Mouse (Mus musculus) ovary, postnatal 10 days (tissue): ENCODE data around the gene Tubg1.
"Not testable (repeated sequence)": the region's sequence is repeated elsewhere in the genome, so short reads cannot be mapped to it uniquely, and the experiment has no call there.

Source experiments
- DNase-seq: peaks from one replicate; pipeline ENCODE4 v3.0.0; 2022; ENCODE audit warnings: low spot score

The Tubg1 gene

DNA sequence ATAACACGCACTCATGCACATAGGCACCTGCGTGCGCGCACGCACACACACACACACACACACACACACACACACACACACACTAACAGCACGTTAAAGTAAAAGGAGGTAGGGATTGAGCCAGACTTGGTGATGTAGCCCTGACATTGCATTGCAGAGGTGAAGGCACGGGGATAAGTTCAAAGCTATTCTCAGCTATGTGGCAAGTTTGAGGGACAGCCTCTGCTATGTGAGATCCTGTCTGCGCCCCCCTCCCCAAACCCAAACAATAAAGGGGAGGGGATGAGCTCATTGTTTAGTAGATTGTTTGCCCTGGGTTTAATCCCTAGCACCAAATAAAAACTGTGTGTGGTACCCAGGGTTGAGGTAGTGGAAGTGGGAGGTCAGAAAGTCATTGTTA, 21.4 kb downstream of the Tubg1 start:
- no peak for DNase-seq

DNA sequence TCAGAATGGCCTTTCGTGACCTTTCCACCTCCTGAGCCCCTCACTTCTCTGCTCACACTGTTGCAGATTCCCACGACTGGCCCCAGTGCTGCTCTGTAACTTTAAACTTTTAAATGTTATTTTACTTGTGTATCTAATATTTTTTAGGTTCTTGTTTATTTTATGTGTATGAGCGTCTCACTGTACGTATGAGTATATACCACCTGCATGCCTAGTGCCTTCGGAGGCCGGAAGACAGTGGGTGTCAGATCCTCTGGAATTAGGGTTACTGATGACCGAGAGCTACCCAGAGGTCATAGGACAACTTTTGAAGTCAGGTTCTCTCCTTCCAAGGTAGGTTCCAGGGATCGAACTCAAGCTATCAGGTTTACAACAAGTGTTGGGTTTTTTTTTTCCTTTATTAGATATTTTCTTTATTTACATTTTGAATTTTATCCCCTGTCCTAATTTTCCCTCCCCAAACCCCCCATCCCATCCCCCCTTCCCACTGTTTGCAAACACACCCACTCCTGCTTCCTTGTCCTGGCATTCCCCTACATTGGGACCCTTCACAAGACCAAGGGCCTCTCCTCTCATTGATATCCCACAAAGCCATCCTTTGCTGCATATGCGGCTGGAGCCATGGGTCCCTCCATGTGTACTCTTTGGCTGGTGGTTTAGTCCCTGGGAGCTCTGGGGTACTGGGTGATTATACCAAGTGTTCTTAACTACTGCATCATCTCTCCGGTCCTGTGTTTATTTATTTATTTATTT, 22.7 kb downstream of the Tubg1 start:
- no peak for DNase-seq

DNA sequence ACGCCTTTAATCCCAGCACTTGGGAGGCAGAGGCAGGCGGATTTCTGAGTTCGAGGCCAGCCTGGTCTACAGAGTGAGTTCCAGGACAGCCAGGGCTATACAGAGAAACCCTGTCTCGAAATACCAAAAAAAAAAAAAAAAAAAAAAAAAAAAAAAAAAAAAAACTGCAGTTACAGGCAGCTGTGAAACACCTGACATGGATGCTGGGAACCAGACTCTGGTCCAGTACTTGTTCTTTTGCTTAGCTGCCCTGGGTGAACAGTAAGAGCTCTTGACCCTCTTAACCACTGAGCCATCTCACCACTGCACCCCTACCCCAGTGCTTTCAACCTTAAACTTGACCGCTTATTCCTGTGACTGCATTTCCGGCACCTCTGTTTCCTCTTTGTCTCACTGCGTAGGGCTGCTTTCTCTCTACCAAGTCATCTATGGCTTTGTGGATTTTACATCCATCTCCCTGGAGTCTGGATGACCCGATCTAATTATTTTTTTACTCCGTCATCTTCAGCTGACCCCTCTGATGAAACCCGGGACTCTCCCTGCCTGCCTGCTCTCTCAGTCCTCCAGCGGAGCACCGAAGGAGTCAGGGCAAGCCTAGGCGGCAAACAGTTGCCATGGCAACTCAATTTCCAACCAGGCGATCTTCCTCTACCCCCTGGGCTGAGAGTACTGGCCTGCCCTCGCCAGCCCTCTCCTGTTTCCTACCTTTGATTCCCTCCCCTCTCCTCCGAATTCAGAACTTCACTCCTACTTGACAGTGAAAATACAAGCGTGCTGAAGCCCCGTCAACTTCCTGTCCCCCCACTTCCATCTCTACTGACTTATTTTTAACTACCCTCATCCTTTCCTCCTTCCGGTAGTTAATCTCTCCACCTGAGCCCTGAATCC, 23.8 kb downstream of the Tubg1 start:
- no peak for DNase-seq

DNA sequence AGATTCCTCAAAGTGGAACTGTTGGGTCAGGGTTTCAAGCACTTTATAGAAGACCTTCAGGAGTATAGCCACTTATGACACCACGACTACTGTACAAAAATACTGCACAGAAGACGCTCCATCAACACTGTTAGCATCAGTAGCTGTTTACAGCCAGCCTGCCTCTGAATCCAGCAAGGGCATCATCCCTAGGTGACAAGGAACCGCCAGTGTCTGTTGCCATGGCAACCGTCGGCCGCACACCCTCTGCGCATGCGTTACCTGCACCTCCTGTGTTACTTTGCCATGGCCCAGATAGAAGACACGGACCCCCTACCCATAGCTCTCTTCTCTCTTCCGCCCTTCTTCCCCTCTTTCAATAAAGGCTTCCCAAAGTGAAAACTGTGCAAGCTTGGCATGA, 26.6 kb downstream of the Tubg1 start:
- no peak for DNase-seq

DNA sequence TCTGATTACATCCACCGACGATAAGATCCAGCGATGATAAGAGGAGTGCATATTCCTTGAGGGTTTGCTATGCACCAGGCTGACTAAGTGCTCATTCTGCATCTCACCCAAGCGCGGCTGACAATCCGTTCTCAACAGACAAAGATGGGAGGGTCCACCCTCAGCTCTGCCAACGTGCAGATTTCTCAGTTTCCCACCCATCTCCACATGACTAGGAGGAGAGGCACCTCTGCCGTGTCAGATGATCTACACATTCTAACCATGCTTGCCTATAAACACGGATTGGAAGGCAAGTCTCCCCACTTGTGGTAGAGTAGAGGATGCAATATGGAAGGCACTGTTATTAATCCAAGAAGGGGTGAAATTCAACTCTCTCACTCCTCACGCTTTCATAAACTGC, 29.0 kb downstream of the Tubg1 start:
- no peak for DNase-seq

DNA sequence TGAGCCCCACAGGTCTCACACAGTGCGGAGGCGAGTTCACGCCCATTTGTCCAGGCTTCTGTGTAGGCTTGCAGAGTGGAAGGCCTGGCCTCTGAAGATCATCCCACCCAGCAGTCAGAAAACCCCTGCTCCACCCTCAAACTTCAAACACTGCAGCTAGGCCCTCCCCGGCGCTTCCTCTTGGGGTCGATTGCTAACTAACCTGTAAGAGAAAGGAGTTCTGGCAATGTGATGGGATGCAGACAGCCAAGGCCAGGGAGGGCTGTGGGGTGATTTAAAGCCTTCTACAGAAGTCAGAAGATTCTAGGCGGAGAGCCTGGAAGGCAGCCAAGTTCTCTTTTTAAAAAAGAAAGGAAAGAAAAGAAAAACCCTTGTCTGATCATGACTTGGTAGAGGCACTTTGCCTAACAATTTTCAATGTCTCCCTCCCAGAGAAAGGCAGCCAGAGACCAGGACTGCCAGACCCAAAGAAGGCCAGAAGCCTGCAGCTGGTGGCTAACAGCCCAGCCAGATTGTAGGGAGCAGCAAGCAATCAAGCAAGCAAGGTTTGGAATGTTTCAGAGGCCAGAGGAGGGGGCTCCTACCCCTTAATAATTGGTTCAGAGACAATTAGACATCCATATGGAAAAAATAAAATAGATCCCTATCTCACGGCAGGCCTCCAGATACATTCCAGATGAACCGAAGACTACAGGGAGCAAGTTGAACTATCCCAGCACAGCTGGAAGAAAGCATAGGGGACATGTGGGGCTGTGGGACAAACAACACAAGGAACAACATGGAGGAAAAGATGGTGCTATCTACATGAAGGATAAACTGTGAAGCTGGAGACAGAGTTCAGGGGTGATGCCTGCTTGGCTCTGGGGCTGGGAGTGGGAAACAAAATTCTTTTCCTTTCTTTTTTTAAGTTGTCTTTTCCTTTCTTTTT, 29.7 kb downstream of the Tubg1 start:
- DNase-seq, result no peak

DNA sequence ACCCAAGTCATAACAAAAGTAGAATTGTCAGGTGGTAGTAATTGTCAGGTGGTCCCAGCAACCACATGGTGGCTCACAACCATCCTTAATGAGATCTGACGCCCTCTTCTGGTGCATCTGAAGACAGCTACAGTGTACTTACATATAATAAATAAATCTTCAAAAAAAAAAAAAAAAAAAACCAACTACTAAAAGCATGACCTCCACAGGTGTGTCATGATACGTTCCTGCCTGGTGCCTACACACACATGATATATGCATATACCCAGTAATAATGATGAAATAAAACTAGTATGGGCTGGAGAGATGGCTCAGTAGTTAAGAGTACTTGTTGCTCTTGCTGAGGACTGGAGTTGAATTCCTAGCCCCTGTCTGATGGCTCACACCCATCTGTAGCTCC, 31.3 kb downstream of the Tubg1 start:
- no peak for DNase-seq

DNA sequence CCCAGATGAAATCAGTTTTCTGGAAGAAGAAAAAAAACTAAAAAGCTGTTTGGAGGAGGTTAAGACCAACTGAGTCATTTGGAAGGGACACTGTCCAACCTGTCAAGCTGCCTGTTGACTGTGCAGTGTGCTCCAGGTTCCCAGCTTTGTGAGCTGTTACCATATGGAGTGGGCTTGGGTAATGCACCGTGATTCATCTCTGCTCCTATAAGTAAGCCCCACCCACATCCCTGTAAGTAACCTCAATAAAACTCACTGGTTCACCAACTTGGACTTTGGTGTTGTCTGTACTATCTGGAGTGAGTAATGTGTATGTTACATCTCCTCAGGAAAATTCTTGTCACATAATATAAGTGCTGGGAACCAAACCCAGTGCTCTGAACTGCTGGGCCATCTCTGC, 33.1 kb downstream of the Tubg1 start:
- no peak for DNase-seq

DNA sequence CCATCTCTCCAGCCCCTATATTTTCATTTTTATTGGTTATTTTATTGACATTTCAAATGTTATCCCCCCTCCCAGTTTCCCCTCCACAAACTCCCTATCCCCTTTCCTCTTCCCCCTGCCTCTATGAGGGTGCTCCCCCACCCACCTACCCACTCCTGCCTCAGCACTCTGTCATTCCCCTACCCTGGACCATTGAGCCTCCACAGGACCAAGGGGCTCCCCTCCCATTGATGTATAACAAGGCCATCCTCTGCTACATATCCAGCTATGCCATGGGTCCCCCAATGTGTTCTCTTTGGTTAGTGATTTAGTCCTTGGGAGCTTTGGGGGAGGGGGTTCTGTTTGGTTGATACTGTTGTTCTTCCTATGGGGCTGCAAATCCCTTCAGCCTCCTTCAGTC, 34.9 kb downstream of the Tubg1 start:
- DNase-seq, result no peak

DNA sequence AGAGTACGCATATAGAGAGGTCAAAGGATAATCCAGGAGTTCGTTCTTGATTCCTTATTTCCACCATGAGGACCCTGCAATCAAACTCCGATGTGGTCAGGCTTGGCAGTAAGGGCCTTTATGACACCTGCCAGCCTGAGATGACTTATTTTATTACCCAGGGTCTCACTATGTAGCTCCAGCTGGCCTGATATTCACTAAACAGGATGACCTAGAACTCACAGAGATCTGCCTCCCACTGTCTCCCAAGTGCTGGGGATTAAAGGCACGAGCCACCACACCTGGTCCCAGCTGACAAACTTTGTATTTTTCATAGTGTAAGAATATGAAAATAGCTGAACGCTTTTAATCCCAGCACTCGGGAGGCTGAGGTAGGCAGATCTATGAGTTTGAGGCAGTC, 35.4 kb downstream of the Tubg1 start:
- DNase-seq, result no peak

DNA sequence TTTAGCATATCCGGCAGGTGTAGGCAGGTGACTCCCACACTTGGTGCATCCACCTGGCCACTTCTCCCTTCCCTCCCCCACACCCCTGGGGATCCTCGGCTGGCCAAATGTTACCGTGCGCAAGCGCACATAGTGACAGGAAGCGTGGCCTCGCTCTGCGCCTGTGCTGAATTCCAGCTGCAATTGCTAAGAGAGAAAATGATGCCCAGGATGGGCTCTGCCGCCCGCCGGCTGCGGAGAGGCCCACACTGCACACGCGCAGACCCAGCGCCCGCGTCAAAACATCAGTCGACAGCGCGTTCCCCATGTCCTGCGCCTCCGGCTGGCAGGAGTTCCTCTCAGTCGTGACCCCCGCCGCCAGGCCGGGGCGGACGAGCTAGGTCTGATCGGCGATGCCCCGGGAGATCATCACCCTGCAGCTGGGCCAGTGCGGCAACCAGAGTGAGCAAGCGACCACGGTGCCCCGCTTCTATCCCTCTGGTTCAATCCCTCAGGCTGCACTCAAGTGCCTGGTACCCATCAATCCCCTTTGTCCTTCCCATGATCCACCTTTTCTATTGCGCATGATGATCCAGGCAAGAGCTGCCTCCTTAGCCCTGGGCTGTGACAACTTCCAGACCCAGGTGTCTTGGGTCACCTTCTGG, 36.1 kb downstream of the Tubg1 start, which contains the start of gene Tubg2:
Gene Tubg2 (plus strand): TSS at position 180 of the 644 bp plus-strand sequence.
- DNase-seq, result no peak

DNA sequence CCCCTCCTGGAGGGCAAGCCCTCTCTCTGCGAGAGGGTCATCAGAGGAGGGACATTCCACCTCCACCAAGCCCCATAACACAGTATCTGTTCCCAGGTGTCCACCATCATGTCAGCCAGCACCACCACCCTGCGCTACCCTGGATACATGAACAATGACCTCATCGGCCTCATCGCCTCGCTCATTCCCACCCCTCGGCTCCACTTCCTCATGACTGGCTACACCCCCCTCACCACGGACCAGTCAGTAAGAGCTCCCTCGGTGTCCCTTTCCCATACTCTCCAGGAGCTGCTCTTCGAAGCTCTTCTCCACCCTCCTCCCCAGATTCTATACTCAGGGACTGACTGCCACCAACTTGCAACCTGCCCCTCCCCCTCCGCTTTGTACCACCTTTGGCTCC, 40.4 kb downstream of the Tubg1 start:
- not testable (repeated sequence) for DNase-seq

DNA sequence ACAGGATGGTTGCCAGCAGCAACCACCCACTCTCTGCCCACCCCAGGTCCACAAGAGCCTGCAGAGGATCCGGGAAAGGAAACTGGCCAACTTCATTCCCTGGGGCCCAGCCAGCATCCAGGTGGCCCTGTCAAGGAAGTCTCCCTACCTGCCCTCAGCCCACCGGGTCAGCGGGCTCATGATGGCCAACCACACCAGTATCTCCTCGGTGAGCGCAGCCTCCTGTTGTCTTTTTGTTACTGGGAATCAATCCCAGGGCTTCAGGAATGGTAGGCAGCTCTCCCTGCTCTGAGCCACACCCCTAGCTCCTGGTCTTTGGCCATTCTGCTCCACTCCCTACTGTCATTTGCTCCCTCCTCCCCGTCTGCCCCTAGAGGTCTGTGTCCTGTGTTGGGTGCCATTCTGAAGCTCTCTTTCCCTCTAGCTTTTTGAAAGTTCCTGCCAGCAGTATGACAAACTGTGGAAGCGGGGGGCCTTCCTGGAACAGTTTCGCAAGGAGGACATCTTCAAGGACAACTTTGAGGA, 41.3 kb downstream of the Tubg1 start:
- DNase-seq, result not testable (repeated sequence)

DNA sequence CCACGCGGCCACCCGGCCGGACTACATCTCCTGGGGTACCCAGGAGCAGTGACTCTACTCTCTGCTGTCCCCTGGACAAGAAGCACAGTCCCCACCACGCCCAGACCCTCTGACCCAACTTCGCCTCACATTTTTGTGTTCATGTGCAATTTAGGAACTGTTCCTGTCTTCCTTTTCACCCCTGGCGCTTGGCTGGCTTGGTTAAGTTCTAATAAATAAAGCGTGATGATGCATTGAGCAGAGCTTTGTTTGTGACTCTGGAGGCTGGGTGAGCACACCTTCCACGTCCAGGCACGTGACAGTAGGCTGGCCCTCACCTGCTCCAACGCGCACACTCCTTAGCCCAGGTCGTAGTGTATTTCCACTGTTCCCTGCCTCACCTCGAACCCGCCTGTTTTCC, 41.8 kb downstream of the Tubg1 start:
- DNase-seq, result no peak

DNA sequence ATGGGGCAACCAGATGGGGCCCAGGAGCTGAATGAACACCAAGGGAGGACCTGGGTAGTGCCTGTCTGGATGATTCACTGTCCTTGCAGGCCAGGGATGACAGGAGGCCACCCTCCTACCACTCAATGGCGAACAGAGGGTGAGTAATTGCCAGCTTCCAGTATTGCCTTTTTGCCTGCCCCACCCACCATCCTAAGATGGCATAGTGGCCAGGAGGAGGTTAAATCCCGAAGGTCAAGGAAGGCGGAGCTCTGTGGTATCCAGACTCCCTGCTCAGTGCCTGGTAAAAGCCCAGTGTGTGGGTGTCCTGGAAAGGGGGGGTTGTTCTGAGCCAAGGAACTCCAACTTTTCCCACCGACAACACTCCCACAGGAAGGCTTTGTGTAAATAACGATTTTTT, 42.6 kb downstream of the Tubg1 start:
- no peak for DNase-seq

DNA sequence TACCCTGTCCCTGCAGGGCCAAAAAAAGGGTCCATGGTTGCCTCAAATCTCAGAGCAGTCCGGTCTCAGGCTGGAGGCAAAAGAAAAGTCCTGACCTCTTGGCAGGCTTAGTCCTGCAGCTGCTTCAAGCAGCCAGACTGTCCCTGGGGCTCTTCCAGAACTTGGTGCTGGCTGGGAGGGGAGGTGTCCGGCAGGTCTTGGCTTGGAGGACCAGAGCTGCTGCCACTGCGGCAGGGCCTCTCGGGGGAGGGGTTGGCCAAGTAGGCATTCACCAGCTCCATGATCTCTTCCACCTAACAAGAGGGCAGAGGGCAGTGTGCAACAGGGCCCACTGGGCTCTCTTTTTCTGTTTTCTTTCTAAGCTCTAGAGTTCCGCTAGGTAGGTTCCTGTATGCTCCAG, 43.0 kb downstream of the Tubg1 start:
- DNase-seq, result no peak

DNA sequence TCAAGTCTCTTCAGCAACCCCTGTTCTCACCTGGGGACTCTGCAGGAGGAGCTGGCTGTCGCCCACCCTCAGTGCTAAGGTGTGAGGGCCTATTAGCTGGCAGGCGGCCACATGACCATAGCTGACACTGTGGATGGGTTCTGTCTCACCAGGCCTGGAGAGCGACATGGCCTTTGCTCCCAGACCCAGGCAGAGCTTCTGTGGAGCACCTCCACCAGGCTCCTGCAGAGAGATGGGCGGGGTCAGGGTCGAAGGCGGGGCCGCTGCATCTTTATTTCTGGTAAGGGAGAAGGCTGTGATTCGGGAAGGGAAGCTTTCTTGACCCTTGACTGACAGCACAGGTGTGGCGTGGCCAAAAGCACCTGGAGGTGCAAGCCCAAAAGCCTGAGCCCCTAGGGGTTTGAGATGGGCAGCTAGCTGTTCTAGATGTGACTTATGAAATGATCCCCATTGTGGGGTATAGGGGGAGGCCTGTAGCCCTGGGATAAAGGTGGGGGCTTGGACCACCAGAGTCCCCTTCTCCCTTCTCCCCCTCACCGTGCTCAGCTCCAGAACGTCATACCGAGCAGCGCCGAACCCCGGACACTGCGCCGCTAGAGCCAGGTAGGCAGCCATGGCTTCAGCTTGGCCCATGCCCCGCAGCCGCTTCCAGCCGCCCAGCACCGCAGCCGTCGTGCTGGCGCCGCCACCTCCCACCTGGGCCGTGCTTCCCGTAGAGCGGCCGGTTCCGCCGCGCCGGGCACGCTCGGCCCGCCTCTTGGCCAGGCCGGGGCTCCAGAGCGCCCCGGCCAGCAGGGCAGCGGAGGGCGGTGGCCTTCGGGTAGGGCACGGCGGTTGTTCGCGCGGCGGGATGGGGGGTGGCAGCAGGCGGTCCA, 44.0 kb downstream of the Tubg1 start:
- DNase-seq, result no peak

DNA sequence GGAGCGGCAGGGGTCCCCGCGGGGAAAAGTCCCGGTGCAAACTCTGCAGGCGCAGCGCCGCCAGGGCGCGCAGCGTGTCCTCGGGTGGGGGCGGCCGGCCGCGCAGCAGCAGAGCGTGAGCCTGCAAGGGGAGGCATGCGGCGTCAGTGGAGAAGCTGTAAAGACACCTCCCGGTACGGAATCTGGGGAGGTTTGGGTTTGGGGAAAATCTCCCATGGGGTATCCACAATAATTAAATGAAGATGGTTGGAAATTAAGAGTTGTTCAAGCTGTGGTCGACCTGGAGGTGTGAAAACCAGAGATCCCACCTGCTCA, 44.6 kb downstream of the Tubg1 start:
- DNase-seq, result no peak

DNA sequence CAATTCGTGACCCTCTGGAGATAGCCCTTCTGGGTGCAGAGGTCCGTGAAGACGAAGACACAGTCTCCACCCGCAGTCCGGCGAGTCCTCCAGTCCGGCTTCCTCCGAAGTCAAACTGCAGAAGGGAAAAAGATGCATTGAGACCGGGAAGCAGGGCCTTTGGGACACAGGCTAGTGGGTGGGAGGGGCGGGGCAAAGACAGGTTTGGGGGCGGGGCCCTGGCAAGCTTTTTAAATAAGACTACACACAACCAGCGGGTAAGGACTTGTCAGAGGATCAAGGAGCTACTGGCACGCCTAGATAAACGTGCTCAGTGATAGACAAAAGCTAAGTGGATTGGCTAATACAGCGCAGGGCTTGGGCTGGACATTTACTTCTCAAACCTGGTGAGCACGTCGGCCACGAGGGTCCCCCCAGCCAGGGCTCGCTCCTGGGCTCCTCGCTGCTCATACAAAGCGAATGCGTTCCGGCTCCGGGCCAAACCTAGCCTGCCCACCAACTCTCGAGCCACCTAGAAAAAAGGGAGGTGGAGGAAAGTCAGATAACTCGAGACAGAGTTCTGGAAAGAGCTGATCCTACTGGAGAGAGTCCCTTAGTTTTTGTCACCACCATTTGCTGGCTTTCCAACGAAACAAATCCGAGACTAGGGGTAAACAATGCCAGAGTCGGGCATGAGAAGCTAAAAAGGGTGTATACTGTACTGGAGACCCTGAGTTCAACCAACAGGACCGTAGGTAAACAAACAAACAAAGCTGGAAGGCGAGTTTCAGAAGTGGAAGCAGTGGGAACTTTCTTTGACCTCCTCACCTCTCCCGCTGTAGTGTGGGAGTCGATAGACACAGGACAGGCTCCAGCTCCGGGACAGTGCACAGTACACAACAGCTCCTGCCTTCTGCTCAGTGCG, 45.2 kb downstream of the Tubg1 start:
- DNase-seq, result no peak

DNA sequence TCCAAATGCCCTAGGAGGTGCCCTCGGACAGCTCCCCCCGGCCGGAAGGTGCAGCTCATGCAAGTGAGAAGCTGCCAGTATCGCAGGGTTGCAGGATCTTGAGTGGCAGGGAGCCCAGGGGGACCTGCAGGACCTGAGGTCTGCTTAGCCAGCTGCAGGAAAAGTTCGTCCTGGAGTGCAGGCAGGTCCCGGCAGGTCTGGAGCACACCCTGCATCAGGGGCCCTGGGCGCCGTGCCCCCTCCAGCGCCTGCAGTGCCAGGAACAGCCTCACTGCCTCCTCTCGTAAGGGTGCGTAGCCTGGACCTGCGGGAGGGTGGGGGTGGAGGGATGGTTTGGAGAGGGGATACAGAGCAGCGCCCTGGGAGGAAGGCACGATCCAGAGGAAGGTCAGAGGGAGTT, 46.6 kb downstream of the Tubg1 start:
- DNase-seq, result no peak
